Mouse (Mus musculus) ES-E14 (cell line): ENCODE data around the gene Tmem135. TPM values are rescaled to one million over a fixed set of nuclear protein-coding genes. Genes with fewer than 3 reads are reported as not detected.

Source experiments
- DNase-seq: peaks from one replicate; pipeline ENCODE4 v3.0.0-alpha.2; 2013; ENCODE audit warnings: low read depth, low spot score
- H3K27ac ChIP-seq: 2 replicates; pipeline ENCODE4 v1.5.1; 2012; ENCODE audit warnings: low read depth, mild to moderate bottlenecking, low read length, moderate library complexity, mixed read lengths; ENCODE audit not compliant: poor library complexity, insufficient read depth, severe bottlenecking
- H3K36me3 ChIP-seq: 2 replicates; pipeline ENCODE4 v1.6.1; 2012; ENCODE audit warnings: mild to moderate bottlenecking, low read length, moderate library complexity, mixed read lengths; ENCODE audit not compliant: control insufficient read depth, poor library complexity, insufficient read depth, severe bottlenecking
- H3K4me1 ChIP-seq, 2 experiments: fragments of 150-350 bp in 1 of 2; sonication (generic) in 1 of 2; 2 replicates each; pipeline ENCODE4 v1.6.1; 2012; ENCODE audit warnings: low read length in 2 of 2, mild to moderate bottlenecking in 1 of 2, mixed read lengths in 1 of 2; ENCODE audit not compliant: control insufficient read depth in 2 of 2, insufficient read depth in 2 of 2, poor library complexity in 1 of 2
- H3K4me3 ChIP-seq, 2 experiments: fragments of 150-350 bp in 1 of 2; sonication (generic) in 1 of 2; 2 replicates each; pipeline ENCODE4 v1.5.1; 2012; ENCODE audit warnings: low read length in 2 of 2, low read depth in 1 of 2, mild to moderate bottlenecking in 1 of 2, mixed read lengths in 1 of 2; ENCODE audit not compliant: insufficient read depth in 1 of 2, poor library complexity in 1 of 2, severe bottlenecking in 1 of 2
- H3K9ac ChIP-seq: 2 replicates; pipeline ENCODE4 v1.6.1; 2012; ENCODE audit warnings: low read depth, mild to moderate bottlenecking, low read length, mixed read lengths; ENCODE audit not compliant: poor library complexity, insufficient read depth, severe bottlenecking
- H3K9me3 ChIP-seq: fragments of 150-350 bp; sonication (generic); 2 replicates; pipeline ENCODE4 v1.6.1; 2012; ENCODE audit warnings: low read depth, mild to moderate bottlenecking, low read length; ENCODE audit not compliant: control insufficient read depth, insufficient read depth
- CHD2 ChIP-seq: IDR thresholded peaks from 2 replicates; pipeline ENCODE4 v1.6.1; 2014; ENCODE audit warnings: mild to moderate bottlenecking, low read depth, low read length, inconsistent platforms
- HCFC1 ChIP-seq: IDR thresholded peaks from 2 replicates; pipeline ENCODE4 v1.6.1; 2012; ENCODE audit warnings: low read length, inconsistent platforms, borderline replicate concordance; ENCODE audit not compliant: insufficient read depth
- MAFK ChIP-seq: IDR thresholded peaks from 2 replicates; pipeline ENCODE4 v1.6.1; 2014; ENCODE audit warnings: mild to moderate bottlenecking, low read depth, low read length, inconsistent platforms; ENCODE audit not compliant: insufficient read depth
- ZC3H11A ChIP-seq: IDR thresholded peaks from 2 replicates; pipeline ENCODE4 v1.6.1; 2012; ENCODE audit warnings: low read depth, mild to moderate bottlenecking, inconsistent platforms, low read length, borderline replicate concordance
- ZNF384 ChIP-seq: IDR thresholded peaks from 2 replicates; pipeline ENCODE4 v1.6.1; 2012; ENCODE audit warnings: low read depth, low read length, inconsistent platforms
- in situ Hi-C, 2 experiments: fragments of 600-800 bp; cut with MboI; formaldehyde crosslinking; loops; one replicate each; pipeline ENCODE4 v1.15.1; 2025; ENCODE audit warnings: low sequenced_read_pairs in 2 of 2, inconsistent platforms in 1 of 2; ENCODE audit not compliant: unreplicated experiment in 2 of 2
- total RNA-seq: library from RNA; depleted of rRNA; stranded (reverse); fragments of 300-350 nt; gene quantifications from 2 replicates; pipeline ENCODE4 v1.2.3, GENCODE M21; 2012

Tmem135 gene
- total RNA-seq, 1 experiment = 19.0 TPM

DNA sequence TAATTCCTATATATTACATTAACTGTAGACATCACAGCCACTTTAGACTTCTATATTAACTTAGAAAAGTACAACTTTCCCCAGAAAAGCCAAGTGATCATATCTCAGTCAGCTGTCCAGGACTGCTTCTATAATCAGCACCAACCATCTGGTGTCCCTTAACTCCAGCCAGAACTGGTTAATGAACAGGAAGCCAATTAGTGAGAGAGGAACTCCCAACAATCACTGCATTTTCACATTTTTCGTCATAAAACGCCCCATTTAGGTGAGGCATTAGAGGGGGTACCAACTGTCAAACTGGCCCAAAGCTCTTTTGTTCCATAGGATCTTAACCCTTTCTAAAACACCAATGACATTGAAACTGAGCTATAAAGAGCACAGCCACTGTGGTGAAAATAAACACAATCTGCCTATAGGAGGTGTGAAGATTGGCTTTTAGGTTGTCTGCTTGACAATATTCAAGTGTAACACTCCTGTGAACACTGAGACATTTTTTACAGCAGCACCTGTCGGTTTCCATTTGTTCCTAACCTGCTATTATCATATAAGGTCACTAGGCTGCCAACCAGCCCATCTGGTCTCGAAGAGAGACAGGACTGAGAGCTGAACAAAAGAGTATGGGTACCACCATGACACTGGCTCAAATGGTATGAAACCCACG lies 263.3 kb downstream of the Tmem135 start:
- no peak for DNase-seq
- in situ Hi-C loops = no loop called here
- no peaks in the 10 kb centered on the region for H3K4me1 ChIP-seq
- H3K9ac ChIP-seq = no peak overlapping the region
- no peak for TF ChIP-seq CHD2
- TF ChIP-seq MAFK = no peak
- TF ChIP-seq ZC3H11A = no peak
- no peak for TF ChIP-seq ZNF384
- TF ChIP-seq HCFC1 = no peak
- H3K9me3 ChIP-seq = no peaks in the 10 kb centered on the region
- H3K36me3 ChIP-seq = no peaks in the 10 kb centered on the region
- H3K4me3 ChIP-seq = no peak overlapping the region
- no peak overlapping the region for H3K27ac ChIP-seq

DNA sequence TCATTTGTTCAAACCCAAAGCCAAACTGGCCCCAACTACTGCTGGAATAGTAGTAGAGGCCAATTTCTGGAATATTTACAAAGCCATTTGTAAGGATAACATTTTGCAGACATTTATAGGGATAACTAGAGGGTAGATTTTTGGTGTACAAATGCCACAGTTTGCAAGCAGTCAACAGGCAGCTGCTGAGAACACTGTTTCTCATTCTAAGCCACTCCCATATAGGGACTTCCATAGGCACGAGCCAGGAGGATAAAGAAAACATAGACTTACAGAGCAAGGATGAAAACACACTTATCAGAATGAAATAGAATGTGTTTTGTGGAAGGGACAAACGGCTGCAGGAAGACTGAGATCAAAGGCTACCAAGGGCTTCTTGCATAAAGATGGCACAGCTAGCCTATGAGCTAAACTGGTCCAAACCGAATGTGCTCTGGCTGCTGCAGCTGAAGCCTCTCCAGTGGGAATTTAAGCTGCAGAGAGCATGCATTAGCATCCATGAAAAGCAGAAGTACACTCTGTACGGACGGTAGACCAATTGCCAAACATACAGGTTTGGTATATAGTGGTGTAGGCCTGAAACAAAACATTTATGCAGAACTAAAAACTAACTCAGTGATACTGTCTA lies 269.0 kb downstream of the Tmem135 start:
- no peak for DNase-seq
- no peaks in the 10 kb centered on the region for H3K9me3 ChIP-seq
- H3K9ac ChIP-seq = no peak overlapping the region
- H3K4me1 ChIP-seq = no peaks in the 10 kb centered on the region
- no peaks in the 10 kb centered on the region for H3K36me3 ChIP-seq
- no peak for TF ChIP-seq MAFK
- TF ChIP-seq ZC3H11A = no peak
- TF ChIP-seq ZNF384 = no peak
- no peak for TF ChIP-seq HCFC1
- TF ChIP-seq CHD2 = no peak
- in situ Hi-C loops = no loop called here
- H3K4me3 ChIP-seq = no peak overlapping the region
- H3K27ac ChIP-seq = no peak overlapping the region

- H3K9me3 ChIP-seq = no peaks in the 10 kb centered on the region
- H3K4me1 ChIP-seq = no peaks in the 10 kb centered on the region
- no peak overlapping the region for H3K4me3 ChIP-seq
- H3K36me3 ChIP-seq = no peaks in the 10 kb centered on the region
- peak; percentile 26 for DNase-seq
- H3K27ac ChIP-seq = no peak overlapping the region; the same call in 1 of the 2 replicates
- H3K9ac ChIP-seq = no peak overlapping the region
- in situ Hi-C loops = no loop called here
- TF ChIP-seq CHD2 (no peak), MAFK (peak; percentile 44; the same call in 1 of the 2 replicates), ZC3H11A (peak; percentile 91)
These were observed 277.7 kb downstream of the Tmem135 start for GRCm38 (mm10) chr7:89126063-89126882.

DNA sequence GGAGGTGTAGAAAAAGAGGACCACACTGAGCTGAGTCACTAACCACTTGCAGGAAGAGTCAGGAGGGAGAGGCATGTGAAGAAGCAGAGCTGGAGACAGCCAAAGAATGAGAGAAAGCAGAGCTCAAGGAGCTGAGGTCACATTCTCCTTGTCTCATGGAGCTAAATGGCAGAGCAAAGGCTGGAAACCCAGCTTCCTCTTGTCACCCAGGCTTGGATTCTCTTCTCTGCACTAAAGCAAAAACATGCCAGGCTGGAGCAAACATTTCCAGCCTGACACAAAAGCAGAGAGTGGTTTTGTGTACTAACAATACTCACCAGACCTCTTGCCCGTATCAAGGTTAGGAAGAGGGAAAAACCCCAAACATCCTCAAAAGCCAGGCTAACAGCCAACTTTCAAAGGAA lies 287.8 kb downstream of the Tmem135 start:
- Histone ChIP-seq H3K9ac (no peak overlapping the region), H3K27ac (no peak overlapping the region), H3K9me3 (no peaks in the 10 kb centered on the region), H3K4me1 (no peaks in the 10 kb centered on the region), H3K36me3 (no peaks in the 10 kb centered on the region), H3K4me3 (no peak overlapping the region)
- in situ Hi-C loops = no loop called here
- DNase-seq = no peak
- TF ChIP-seq MAFK (no peak), ZC3H11A (no peak), HCFC1 (no peak), CHD2 (no peak), ZNF384 (no peak)
